Comparison of ENCODE assay signal across 10 mouse cellular contexts in the genomic region with DNA sequence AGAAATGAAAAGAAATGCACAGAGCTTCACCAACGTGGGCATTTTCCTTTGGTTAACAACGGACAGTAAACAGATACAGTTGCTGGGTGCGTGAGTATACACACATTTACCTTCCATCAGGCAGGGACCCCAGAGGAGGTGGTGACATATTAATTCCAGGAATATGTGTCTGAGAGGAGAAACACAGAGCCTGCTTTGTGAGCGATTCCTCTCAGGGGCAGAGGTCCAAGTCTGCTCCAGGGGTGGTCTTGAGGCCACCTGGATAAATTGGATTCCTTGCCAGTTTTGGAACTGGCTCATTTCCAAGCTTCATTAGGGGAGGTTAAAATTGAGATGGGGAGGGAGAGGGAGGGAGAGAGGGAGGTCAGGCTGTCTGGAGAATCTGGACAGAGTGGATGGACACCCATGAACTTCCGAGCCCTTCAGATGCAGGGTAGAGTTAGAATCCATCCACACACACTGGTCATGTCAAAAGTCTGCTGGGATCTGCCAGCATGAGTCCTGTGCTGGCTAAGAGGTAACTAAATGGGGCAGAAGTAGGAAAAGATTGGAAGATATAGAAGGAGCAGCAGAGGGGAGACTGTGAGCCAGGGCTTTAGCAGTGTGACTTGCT.
DNase-seq lines count a peak whose midpoint lies in the region; ATAC-seq lines count a peak whose summit lies in the region.
"Had no signal": no experiment of that assay in that cellular context is flagged by ENCODE, and none has a peak within 500 bp of the region (broad histone marks: within the 10 kb centered on the region; RNA-seq: fewer than 3 reads in every experiment).

No protein-coding gene starts in this region.

- no peak overlapping the region for H3K4me2 ChIP-seq in heart, embryonic 13.5 days

- H3K4me1 ChIP-seq in heart, embryonic 13.5 days, result peaks cover 22% of the 10 kb centered on the region

- no peaks in the 10 kb centered on the region; the same call in 1 of the 2 replicates for H3K27me3 ChIP-seq in heart, embryonic 13.5 days (replicated peaks)

- 0 out of 2 replicates have a peak, but pooled peaks cover 3% of the 10 kb centered on the region for H3K9me3 ChIP-seq in heart, embryonic 13.5 days

- WGBS in heart, embryonic 13.5 days, result 30% methylated on average over 5 of the region's 5 CpGs

- H3K27ac ChIP-seq in heart, embryonic 13.5 days (replicated peaks), result 0 out of 2 replicates have a peak overlapping the region, but pooled peaks have one; percentile 8

- no peaks in the 10 kb centered on the region for H3K36me3 ChIP-seq in heart, embryonic 13.5 days

- H3K9ac ChIP-seq in heart, embryonic 13.5 days, result no peak overlapping the region

- DNase-seq in heart, adult 8-10 months (ENCODE audit: low spot score), result no peak
- DNase-seq in Muller cell, postnatal 12 days (ENCODE audit: inconsistent ontology term), result peak; percentile 79
- DNase-seq in cerebellum, postnatal 10 days, result peak; percentile 95
- peak; percentile 91 for DNase-seq in forelimb bud, embryonic 11.5 days (ENCODE audit: low read depth, low spot score)
- no peak for DNase-seq in right cerebral cortex, postnatal 36 days (ENCODE audit: low spot score in 2 of 2)
- no peak for DNase-seq in natural killer cell, adult 2 months (ENCODE audit: low spot score in 2 of 2)
- DNase-seq: adrenal gland, postnatal 10 days; B cell, adult 2 months had no signal

- no peak overlapping the region for H3K4me3 ChIP-seq in heart, embryonic 13.5 days

- no peak for ATAC-seq in heart, embryonic 13.5 days (ENCODE audit: extremely low read depth, insufficient number of reproducible peaks, low FRiP score, low TSS enrichment)
- no peak for ATAC-seq in erythroid progenitor cell, adult 5-6 weeks (replicated peaks; ENCODE audit: low FRiP score, poor library complexity, severe bottlenecking)

Comparison
In these comparisons a context has a peak if more than half of its experiments do, and no peak if none do; other contexts are left out.
1. DNase-seq: peak in Muller cell, postnatal 12 days (single experiment), cerebellum, postnatal 10 days (2 of 2) and forelimb bud, embryonic 11.5 days (single experiment); none in heart, adult 8-10 months (single experiment), right cerebral cortex, postnatal 36 days (0 of 2) and natural killer cell, adult 2 months (0 of 2).